Mouse (Mus musculus) ES-E14 (cell line): ENCODE measurements at regions not wholly inside any gene's neighbourhood (a gene's known extent, or its start where the extent isn't known, plus 50 kb on each side); places are given as distances from the start of the nearest gene placed in this dataset.

Experiments used
- DNase-seq: peaks from one replicate; pipeline ENCODE4 v3.0.0-alpha.2; 2013; ENCODE audit warnings: low read depth, low spot score
- H3K27ac ChIP-seq: 2 replicates; pipeline ENCODE4 v1.5.1; 2012; ENCODE audit warnings: low read depth, mild to moderate bottlenecking, low read length, moderate library complexity, mixed read lengths; ENCODE audit not compliant: poor library complexity, insufficient read depth, severe bottlenecking
- H3K36me3 ChIP-seq: 2 replicates; pipeline ENCODE4 v1.6.1; 2012; ENCODE audit warnings: mild to moderate bottlenecking, low read length, moderate library complexity, mixed read lengths; ENCODE audit not compliant: control insufficient read depth, poor library complexity, insufficient read depth, severe bottlenecking
- H3K4me1 ChIP-seq, 2 experiments: fragments of 150-350 bp in 1 of 2; sonication (generic) in 1 of 2; 2 replicates each; pipeline ENCODE4 v1.6.1; 2012; ENCODE audit warnings: low read length in 2 of 2, mild to moderate bottlenecking in 1 of 2, mixed read lengths in 1 of 2; ENCODE audit not compliant: control insufficient read depth in 2 of 2, insufficient read depth in 2 of 2, poor library complexity in 1 of 2
- H3K4me3 ChIP-seq, 2 experiments: fragments of 150-350 bp in 1 of 2; sonication (generic) in 1 of 2; 2 replicates each; pipeline ENCODE4 v1.5.1; 2012; ENCODE audit warnings: low read length in 2 of 2, low read depth in 1 of 2, mild to moderate bottlenecking in 1 of 2, mixed read lengths in 1 of 2; ENCODE audit not compliant: insufficient read depth in 1 of 2, poor library complexity in 1 of 2, severe bottlenecking in 1 of 2
- H3K9ac ChIP-seq: 2 replicates; pipeline ENCODE4 v1.6.1; 2012; ENCODE audit warnings: low read depth, mild to moderate bottlenecking, low read length, mixed read lengths; ENCODE audit not compliant: poor library complexity, insufficient read depth, severe bottlenecking
- H3K9me3 ChIP-seq: fragments of 150-350 bp; sonication (generic); 2 replicates; pipeline ENCODE4 v1.6.1; 2012; ENCODE audit warnings: low read depth, mild to moderate bottlenecking, low read length; ENCODE audit not compliant: control insufficient read depth, insufficient read depth
- CHD2 ChIP-seq: IDR thresholded peaks from 2 replicates; pipeline ENCODE4 v1.6.1; 2014; ENCODE audit warnings: mild to moderate bottlenecking, low read depth, low read length, inconsistent platforms
- HCFC1 ChIP-seq: IDR thresholded peaks from 2 replicates; pipeline ENCODE4 v1.6.1; 2012; ENCODE audit warnings: low read length, inconsistent platforms, borderline replicate concordance; ENCODE audit not compliant: insufficient read depth
- MAFK ChIP-seq: IDR thresholded peaks from 2 replicates; pipeline ENCODE4 v1.6.1; 2014; ENCODE audit warnings: mild to moderate bottlenecking, low read depth, low read length, inconsistent platforms; ENCODE audit not compliant: insufficient read depth
- ZC3H11A ChIP-seq: IDR thresholded peaks from 2 replicates; pipeline ENCODE4 v1.6.1; 2012; ENCODE audit warnings: low read depth, mild to moderate bottlenecking, inconsistent platforms, low read length, borderline replicate concordance
- ZNF384 ChIP-seq: IDR thresholded peaks from 2 replicates; pipeline ENCODE4 v1.6.1; 2012; ENCODE audit warnings: low read depth, low read length, inconsistent platforms
- in situ Hi-C, 2 experiments: fragments of 600-800 bp; cut with MboI; formaldehyde crosslinking; loops; one replicate each; pipeline ENCODE4 v1.15.1; 2025; ENCODE audit warnings: low sequenced_read_pairs in 2 of 2, inconsistent platforms in 1 of 2; ENCODE audit not compliant: unreplicated experiment in 2 of 2

GRCm38 (mm10) chr12:45710766-45711165, 636.3 kb upstream of the Stxbp6 start:
- in situ Hi-C loops = no loop called here
- TF ChIP-seq MAFK (no peak), HCFC1 (no peak), ZC3H11A (no peak), CHD2 (no peak), ZNF384 (no peak)
- Histone ChIP-seq H3K36me3 (no peaks in the 10 kb centered on the region), H3K4me3 (no peak overlapping the region), H3K9me3 (no peaks in the 10 kb centered on the region), H3K27ac (no peak overlapping the region), H3K9ac (no peak overlapping the region), H3K4me1 (no peaks in the 10 kb centered on the region)
- no peak for DNase-seq

DNA sequence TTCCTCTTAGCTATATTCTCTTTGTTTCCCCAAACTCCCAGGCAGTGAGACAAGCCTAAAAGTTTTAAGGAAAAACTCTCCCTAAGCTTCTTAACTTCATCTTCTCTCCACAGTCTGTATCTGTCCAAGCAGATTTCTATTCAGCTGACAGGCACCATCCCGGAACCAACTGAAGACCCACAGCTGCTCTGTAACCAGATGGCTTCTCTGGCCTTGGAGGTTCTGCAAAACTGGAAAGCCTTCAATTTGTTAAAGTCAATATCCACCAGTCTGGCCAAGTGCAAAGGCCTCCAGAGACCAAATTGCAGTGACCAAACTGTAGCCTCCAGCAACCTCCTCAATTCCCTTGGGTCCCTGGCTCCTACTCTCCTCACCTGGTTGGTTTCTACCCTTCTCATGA, 614.8 kb upstream of the Stxbp6 start:
- no peak overlapping the region for H3K27ac ChIP-seq
- no peaks in the 10 kb centered on the region for H3K36me3 ChIP-seq
- H3K4me3 ChIP-seq = no peak overlapping the region
- in situ Hi-C loops = no loop called here
- no peak for TF ChIP-seq ZC3H11A
- no peak for TF ChIP-seq MAFK
- no peak for TF ChIP-seq HCFC1
- no peak for TF ChIP-seq CHD2
- TF ChIP-seq ZNF384 = no peak
- no peak for DNase-seq
- no peak overlapping the region for H3K9ac ChIP-seq
- no peaks in the 10 kb centered on the region for H3K4me1 ChIP-seq
- no peaks in the 10 kb centered on the region for H3K9me3 ChIP-seq

DNA sequence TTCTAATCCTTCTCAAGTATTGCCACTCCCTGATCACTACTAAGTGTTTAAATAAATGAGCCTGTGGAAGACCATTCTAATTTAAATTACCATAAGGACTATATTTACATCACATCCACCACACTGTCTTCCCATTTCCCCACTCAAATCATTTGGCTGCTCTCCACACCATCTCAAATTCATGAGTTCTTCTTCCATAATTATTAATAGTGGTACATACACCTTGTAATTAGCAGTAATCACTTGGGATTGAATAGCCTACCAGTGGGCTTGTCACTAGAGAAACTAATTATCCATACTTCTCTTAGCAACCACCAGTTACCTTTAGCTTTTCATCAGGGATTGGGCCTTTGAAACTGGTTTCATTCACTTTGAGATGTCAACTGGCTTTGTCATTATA, 612.3 kb upstream of the Stxbp6 start:
- no peak for TF ChIP-seq MAFK
- TF ChIP-seq ZNF384 = no peak
- TF ChIP-seq CHD2 = no peak
- no peak for TF ChIP-seq ZC3H11A
- TF ChIP-seq HCFC1 = no peak
- H3K4me3 ChIP-seq = no peak overlapping the region
- in situ Hi-C loops = no loop called here
- DNase-seq = no peak
- no peaks in the 10 kb centered on the region for H3K36me3 ChIP-seq
- H3K4me1 ChIP-seq = no peaks in the 10 kb centered on the region
- no peak overlapping the region for H3K9ac ChIP-seq
- H3K27ac ChIP-seq = no peak overlapping the region
- H3K9me3 ChIP-seq = no peaks in the 10 kb centered on the region

DNA sequence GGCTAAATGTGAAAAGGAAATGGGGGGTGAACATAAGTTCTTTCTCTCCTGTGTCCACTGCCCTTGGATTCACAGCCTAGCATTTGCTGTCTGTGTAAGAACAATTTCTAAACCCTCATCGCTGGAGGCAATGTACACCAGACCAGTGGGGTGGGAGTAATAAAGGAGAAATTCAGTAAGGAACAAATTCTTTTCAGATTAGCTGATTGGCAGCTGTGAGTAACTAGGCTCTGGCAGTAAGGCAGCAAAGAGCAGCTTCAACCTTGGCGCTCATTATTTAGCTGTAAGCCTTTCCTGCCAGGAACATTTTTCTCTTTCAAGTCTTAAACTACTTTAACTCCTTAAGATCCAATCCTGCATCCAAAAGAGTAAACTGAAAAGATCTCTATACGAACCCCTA, 597.9 kb upstream of the Stxbp6 start:
- H3K27ac ChIP-seq = no peak overlapping the region
- DNase-seq = no peak
- no peaks in the 10 kb centered on the region for H3K36me3 ChIP-seq
- no peaks in the 10 kb centered on the region for H3K4me1 ChIP-seq
- no peak overlapping the region for H3K4me3 ChIP-seq
- no peak for TF ChIP-seq ZNF384
- TF ChIP-seq MAFK = no peak
- no peak for TF ChIP-seq ZC3H11A
- no peak for TF ChIP-seq HCFC1
- no peak for TF ChIP-seq CHD2
- in situ Hi-C loops = no loop called here
- H3K9ac ChIP-seq = no peak overlapping the region
- no peaks in the 10 kb centered on the region for H3K9me3 ChIP-seq

DNA sequence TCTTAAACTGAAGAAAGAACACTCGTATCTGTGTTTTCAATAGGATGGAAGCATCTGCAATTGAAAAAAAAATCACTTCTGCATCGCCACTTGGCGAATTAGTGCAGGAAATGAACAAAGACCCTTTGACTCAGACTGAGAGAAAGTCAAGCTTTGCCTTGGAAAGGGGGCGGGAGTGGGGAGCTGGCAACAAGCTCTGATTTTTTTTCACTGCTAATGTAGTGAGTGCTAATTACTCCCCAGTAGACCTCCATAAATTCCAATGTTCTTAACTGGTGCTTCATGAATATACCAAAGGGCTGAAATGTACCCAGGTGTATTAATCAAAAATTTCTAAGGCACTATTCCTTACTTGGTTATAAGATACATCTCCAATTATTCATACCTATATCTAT, 597.0 kb upstream of the Stxbp6 start:
- Histone ChIP-seq H3K27ac (no peak overlapping the region), H3K4me3 (no peak overlapping the region), H3K9me3 (no peaks in the 10 kb centered on the region), H3K36me3 (no peaks in the 10 kb centered on the region), H3K4me1 (no peaks in the 10 kb centered on the region), H3K9ac (no peak overlapping the region)
- DNase-seq = no peak
- in situ Hi-C loops = no loop called here
- TF ChIP-seq ZC3H11A (no peak), ZNF384 (no peak), HCFC1 (no peak), CHD2 (no peak), MAFK (no peak)
